Mouse (Mus musculus) adrenal gland, adult 8-10 months (tissue): Measurements from ENCODE around the gene Fcgbp. TPM values are rescaled to one million over a fixed set of nuclear protein-coding genes. Genes with fewer than 3 reads are reported as not detected.
A peak's percentile ranks its signal among the peaks of the same experiment; 100 is the strongest.
"Not testable (repeated sequence)": the region's sequence is repeated elsewhere in the genome, so short reads cannot be mapped to it uniquely, and the experiment has no call there.

Source experiments
- DNase-seq: peaks from one replicate; pipeline ENCODE4 v3.0.0; 2022
- total RNA-seq, 4 experiments: library from RNA; stranded (reverse); gene quantifications; 2 replicates each; pipeline ENCODE4 v1.2.4; 2022

The Fcgbp gene
- total RNA-seq = not detected

- DNase-seq = no peak
These were observed at the start of gene Fcgbp for GRCm38 (mm10) chr7:28070531-28071298. TSS of gene Fcgbp (plus strand) at chr7:28071236.

- no peak for DNase-seq
These were observed 26.5 kb upstream of the Fcgbp start for GRCm38 (mm10) chr7:28044524-28044923.

- peak; percentile 98 for DNase-seq
These were observed 21.3 kb upstream of the Fcgbp start, which contains the start of gene Psmc4 for GRCm38 (mm10) chr7:28049476-28050409. TSS of gene Psmc4 (minus strand) at chr7:28050101.

GRCm38 (mm10) chr7:28050584-28050983 lies 20.5 kb upstream of the Fcgbp start:
- no peak for DNase-seq

- no peak for DNase-seq
These were observed 17.7 kb upstream of the Fcgbp start for GRCm38 (mm10) chr7:28053046-28053930.

GRCm38 (mm10) chr7:28059972-28060371 lies 11.1 kb upstream of the Fcgbp start:
- DNase-seq = no peak

- no peak for DNase-seq
These were observed 2.4 kb upstream of the Fcgbp start for GRCm38 (mm10) chr7:28068661-28069060.

GRCm38 (mm10) chr7:28069546-28070172 lies 1.4 kb upstream of the Fcgbp start:
- no peak for DNase-seq

- no peak for DNase-seq
These were observed 13.2 kb downstream of the Fcgbp start for GRCm38 (mm10) chr7:28084215-28084614.

- DNase-seq = no peak
These were observed 15.2 kb downstream of the Fcgbp start for GRCm38 (mm10) chr7:28086236-28086635.

- DNase-seq = no peak
These were observed 22.5 kb downstream of the Fcgbp start for GRCm38 (mm10) chr7:28093541-28093940.

GRCm38 (mm10) chr7:28099101-28099500 lies 28.1 kb downstream of the Fcgbp start:
- no peak for DNase-seq

- peak; percentile 9 for DNase-seq
These were observed 29.9 kb downstream of the Fcgbp start for GRCm38 (mm10) chr7:28100596-28101590.

GRCm38 (mm10) chr7:28102936-28103335 lies 31.9 kb downstream of the Fcgbp start:
- not testable (repeated sequence) for DNase-seq

- DNase-seq = no peak
These were observed 33.6 kb downstream of the Fcgbp start for GRCm38 (mm10) chr7:28104670-28105069.

- DNase-seq = no peak
These were observed 35.2 kb downstream of the Fcgbp start for GRCm38 (mm10) chr7:28106241-28106640.

GRCm38 (mm10) chr7:28114648-28115047 lies 43.6 kb downstream of the Fcgbp start:
- no peak for DNase-seq

GRCm38 (mm10) chr7:28129166-28129565 lies 58.1 kb downstream of the Fcgbp start, which contains the start of gene 9530053A07Rik:
TSS of gene 9530053A07Rik (plus strand) at chr7:28129466.
- DNase-seq = no peak

- no peak for DNase-seq
These were observed 66.6 kb downstream of the Fcgbp start for GRCm38 (mm10) chr7:28137613-28138012.

GRCm38 (mm10) chr7:28148263-28148662 lies 77.2 kb downstream of the Fcgbp start:
- peak; percentile 17 for DNase-seq
